Mouse (Mus musculus) thymus, adult 2 months (tissue): Measurements from ENCODE around the gene Crb3.

Experiments
- CTCF ChIP-seq: fragments of 200-500 bp; IDR thresholded peaks from 2 replicates; pipeline ENCODE4 v1.5.1; 2012; ENCODE audit warnings: mild to moderate bottlenecking, control low read depth, low read length, moderate library complexity, borderline replicate concordance; ENCODE audit not compliant: control insufficient read depth, poor library complexity, insufficient read depth; ENCODE audit errors: extremely low read depth
- POLR2A ChIP-seq: fragments of 200-500 bp; IDR thresholded peaks from 2 replicates; pipeline ENCODE4 v1.6.1; 2012; ENCODE audit warnings: mild to moderate bottlenecking, low read length, control low read depth, moderate library complexity; ENCODE audit not compliant: control insufficient read depth, poor library complexity, insufficient read depth; ENCODE audit errors: extremely low read depth

DNA sequence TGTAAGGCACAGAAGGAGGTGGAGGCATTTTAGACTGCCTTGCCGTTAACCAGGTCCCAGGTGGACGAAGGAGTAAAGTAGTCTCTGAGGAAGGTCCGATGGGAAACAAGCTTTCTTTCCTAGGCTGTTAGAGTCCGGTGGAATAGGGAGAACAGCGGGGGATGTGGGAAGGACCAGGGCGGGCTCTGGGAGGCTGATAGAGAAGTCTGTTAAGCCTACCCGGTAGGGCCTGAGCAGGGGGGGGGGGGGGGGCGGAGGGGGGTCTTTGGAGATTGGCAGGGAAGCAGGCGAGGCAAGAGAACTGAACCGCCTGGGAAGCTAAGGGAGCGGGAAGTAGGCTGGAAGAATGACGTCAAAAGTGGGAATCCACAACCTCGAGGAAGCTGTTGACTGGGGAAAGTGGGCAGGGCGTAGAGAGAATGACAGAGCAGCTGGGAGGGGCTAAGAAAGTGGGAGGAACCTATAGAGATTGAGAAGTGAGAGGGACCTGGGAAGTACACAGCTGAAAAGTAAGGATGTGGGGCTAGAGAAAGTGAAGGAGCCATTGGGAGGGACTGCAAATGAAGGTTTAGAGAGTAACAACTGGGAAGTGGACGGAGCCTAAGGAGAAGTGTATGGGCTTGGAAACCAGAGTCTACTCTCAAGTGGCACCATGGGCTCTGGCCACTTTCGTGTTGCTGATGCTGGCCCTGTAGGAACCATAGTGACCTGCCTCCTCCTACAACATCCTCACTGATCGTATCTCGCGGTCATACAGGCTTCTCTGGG, 37.1 kb downstream of the Crb3 start:
- TF ChIP-seq CTCF (no peak), POLR2A (no peak)
